Mouse (Mus musculus): ENCODE results near the gene Wnt4.

Wnt4 gene

GRCm38 (mm10) chr4:137279346-137279745 is 2.1 kb downstream of the Wnt4 start:
- DNase-seq (ENCODE audit: low read depth, low spot score) = no peak

GRCm38 (mm10) chr4:137281273-137281672 is 4.0 kb downstream of the Wnt4 start:
- DNase-seq (ENCODE audit: low read depth, low spot score) = no peak

- no peak for DNase-seq (ENCODE audit: low read depth, low spot score)
Measured at GRCm38 (mm10) chr4:137282122-137282521, 4.8 kb downstream of the Wnt4 start.

GRCm38 (mm10) chr4:137282584-137283406 is 5.5 kb downstream of the Wnt4 start:
- DNase-seq (ENCODE audit: low read depth, low spot score) = no peak

- DNase-seq (ENCODE audit: low read depth, low spot score) = no peak
Measured at GRCm38 (mm10) chr4:137283407-137283732, 6.1 kb downstream of the Wnt4 start.

- no peak for DNase-seq (ENCODE audit: low read depth, low spot score)
Measured at GRCm38 (mm10) chr4:137285876-137286661, 8.8 kb downstream of the Wnt4 start.

GRCm38 (mm10) chr4:137286662-137286953 is 9.3 kb downstream of the Wnt4 start:
- DNase-seq (ENCODE audit: low read depth, low spot score) = no peak

- no peak for DNase-seq (ENCODE audit: low read depth, low spot score)
Measured at GRCm38 (mm10) chr4:137287206-137287605, 9.9 kb downstream of the Wnt4 start.

- DNase-seq (ENCODE audit: low read depth, low spot score) = peak; percentile 56
Measured at GRCm38 (mm10) chr4:137287818-137288217, 10.5 kb downstream of the Wnt4 start.

- no peak for DNase-seq (ENCODE audit: low read depth, low spot score)
Measured at GRCm38 (mm10) chr4:137289701-137290100, 12.4 kb downstream of the Wnt4 start.

GRCm38 (mm10) chr4:137290250-137290649 is 13.0 kb downstream of the Wnt4 start:
- DNase-seq (ENCODE audit: low read depth, low spot score) = no peak

GRCm38 (mm10) chr4:137292625-137293024 is 15.3 kb downstream of the Wnt4 start:
- DNase-seq (ENCODE audit: low read depth, low spot score) = no peak

GRCm38 (mm10) chr4:137294032-137294431 is 16.7 kb downstream of the Wnt4 start:
- DNase-seq (ENCODE audit: low read depth, low spot score) = no peak

- DNase-seq (ENCODE audit: low read depth, low spot score) = no peak
Measured at GRCm38 (mm10) chr4:137294474-137294873, 17.2 kb downstream of the Wnt4 start.

- DNase-seq (ENCODE audit: low read depth, low spot score) = no peak
Measured at GRCm38 (mm10) chr4:137294951-137295350, 17.7 kb downstream of the Wnt4 start.

- no peak for DNase-seq (ENCODE audit: low read depth, low spot score)
Measured at GRCm38 (mm10) chr4:137297611-137298010, 20.3 kb downstream of the Wnt4 start.

GRCm38 (mm10) chr4:137298406-137298805 is 21.1 kb downstream of the Wnt4 start:
- DNase-seq (ENCODE audit: low read depth, low spot score) = no peak

GRCm38 (mm10) chr4:137300227-137300626 is 22.9 kb downstream of the Wnt4 start:
- DNase-seq (ENCODE audit: low read depth, low spot score) = no peak

GRCm38 (mm10) chr4:137301635-137302034 is 24.3 kb downstream of the Wnt4 start:
- DNase-seq (ENCODE audit: low read depth, low spot score) = no peak

GRCm38 (mm10) chr4:137304106-137304505 is 26.8 kb downstream of the Wnt4 start:
- no peak for DNase-seq (ENCODE audit: low read depth, low spot score)

GRCm38 (mm10) chr4:137305066-137305465 is 27.8 kb downstream of the Wnt4 start:
- DNase-seq (ENCODE audit: low read depth, low spot score) = no peak

GRCm38 (mm10) chr4:137305831-137306576 is 28.7 kb downstream of the Wnt4 start:
- no peak for DNase-seq (ENCODE audit: low read depth, low spot score)

GRCm38 (mm10) chr4:137306577-137306888 is 29.2 kb downstream of the Wnt4 start:
- DNase-seq (ENCODE audit: low read depth, low spot score) = no peak
